13 mouse cellular contexts compared by ENCODE assay signal in the genomic region with DNA sequence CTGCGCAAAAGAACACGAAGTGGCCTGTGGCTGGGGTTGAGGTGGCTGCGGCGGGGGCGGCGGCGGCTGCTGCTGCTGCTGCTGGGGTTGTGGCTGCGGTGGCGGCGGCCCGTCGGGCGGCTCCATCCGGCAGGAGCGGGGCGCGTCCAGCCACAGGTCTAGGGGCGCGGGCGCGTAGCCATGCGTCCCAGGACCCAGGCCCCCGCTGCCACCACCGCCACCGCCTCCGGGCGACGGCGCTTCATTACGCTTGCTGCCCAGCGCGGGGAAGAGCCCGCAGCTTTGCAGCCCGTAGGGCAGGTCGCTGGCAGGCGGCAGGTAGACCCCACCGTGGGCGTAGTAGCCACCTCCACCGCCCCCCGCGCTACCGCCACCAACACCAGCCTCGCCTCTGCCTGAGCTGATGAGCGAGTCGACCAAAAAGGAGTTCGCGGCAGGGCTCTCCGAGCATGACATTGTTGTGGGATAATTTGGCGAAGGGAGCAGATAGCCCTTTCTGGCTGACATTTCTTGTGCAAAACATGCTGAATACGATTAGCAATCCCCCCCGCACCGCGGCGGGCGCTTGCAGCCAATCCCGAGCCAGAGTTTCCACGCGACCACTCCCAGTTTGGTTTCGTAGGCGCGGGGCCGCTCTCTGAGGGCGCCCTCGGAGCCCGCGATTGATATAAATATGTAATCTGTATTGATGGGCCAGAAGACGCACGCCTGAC. TPM values are rescaled to one million over a fixed set of nuclear protein-coding genes. Genes with fewer than 3 reads are reported as not detected.
DNase-seq lines count a peak whose midpoint lies in the region; ATAC-seq and TF ChIP-seq lines count a peak whose summit lies in the region.
"Had no signal": no experiment of that assay in that cellular context is flagged by ENCODE, and none has a peak within 500 bp of the region (broad histone marks: within the 10 kb centered on the region; RNA-seq: fewer than 3 reads in every experiment).

No protein-coding gene starts in this region.

- 1% methylated on average over 67 of the region's 68 CpGs for WGBS in heart, embryonic 13.5 days
- 1% methylated on average over 65 of the region's 68 CpGs for WGBS in intestine, embryonic 16.5 days
- 3% methylated on average over 52 of the region's 68 CpGs for WGBS in liver, postnatal 0 days (ENCODE audit: insufficient replicate concordance)
- 2% methylated on average over 67 of the region's 68 CpGs for WGBS in midbrain, embryonic 14.5 days

- no peak for TF ChIP-seq CTCF in Patski (IDR thresholded peaks at IDR 0.05)
- no peak for TF ChIP-seq CTCF in liver, postnatal 0 days (IDR thresholded peaks at IDR 0.05; ENCODE audit: low read depth)

- no peaks in the 10 kb centered on the region for H3K9me3 ChIP-seq in heart, embryonic 13.5 days
- H3K9me3 ChIP-seq in intestine, embryonic 16.5 days (ENCODE audit: control insufficient read depth, low read length), result no peaks in the 10 kb centered on the region
- no peaks in the 10 kb centered on the region for H3K9me3 ChIP-seq in liver, postnatal 0 days (ENCODE audit: low read length)
- H3K9me3 ChIP-seq in midbrain, embryonic 14.5 days (ENCODE audit: control insufficient read depth, low read length), result no peaks in the 10 kb centered on the region
- H3K9me3 ChIP-seq: liver, embryonic 15.5 days had no signal

- H3K9ac ChIP-seq in heart, embryonic 13.5 days, result no peak overlapping the region
- peak overlapping the region; percentile 37 for H3K9ac ChIP-seq in intestine, embryonic 16.5 days (ENCODE audit: low read depth, low read length)
- no peak overlapping the region for H3K9ac ChIP-seq in liver, postnatal 0 days (replicated peaks)
- H3K9ac ChIP-seq in midbrain, embryonic 14.5 days (replicated peaks; ENCODE audit: low read length), result no peak overlapping the region
- H3K9ac ChIP-seq: liver, embryonic 15.5 days had no signal

- H3K36me3 ChIP-seq in heart, embryonic 13.5 days, result no peaks in the 10 kb centered on the region
- H3K36me3 ChIP-seq in intestine, embryonic 16.5 days (ENCODE audit: control insufficient read depth, insufficient read depth, low read length), result no peaks in the 10 kb centered on the region
- no peaks in the 10 kb centered on the region for H3K36me3 ChIP-seq in liver, postnatal 0 days (replicated peaks; ENCODE audit: insufficient read depth, low read length)
- no peaks in the 10 kb centered on the region for H3K36me3 ChIP-seq in midbrain, embryonic 14.5 days (ENCODE audit: control insufficient read depth, insufficient read depth, low read length)
- H3K36me3 ChIP-seq: liver, embryonic 15.5 days had no signal

- in situ Hi-C loops in Patski (cut with MboI; ENCODE audit: low pct_unique_long_range_greater_than_20kb), result loop anchor here (25.0 kb wide), 1 partner anchor 1247 kb away; no protein-coding TSS in a partner anchor

- peak overlapping the region; percentile 11; the same call in 1 of the 2 replicates for H3K4me2 ChIP-seq in heart, embryonic 13.5 days
- H3K4me2 ChIP-seq in intestine, embryonic 16.5 days (ENCODE audit: low read depth, low read length), result 0 out of 2 replicates have a peak overlapping the region, but pooled peaks have one; percentile 3
- H3K4me2 ChIP-seq in liver, postnatal 0 days (ENCODE audit: low read depth, low read length), result no peak overlapping the region
- H3K4me2 ChIP-seq in midbrain, embryonic 14.5 days (ENCODE audit: low read length), result no peak overlapping the region
- H3K4me2 ChIP-seq: liver, embryonic 15.5 days had no signal

- no peak for DNase-seq in heart, postnatal 4 days
- DNase-seq in Patski (ENCODE audit: low read depth, low spot score), result no peak
- DNase-seq in liver, postnatal 0 days, result no peak
- DNase-seq in adrenal gland, postnatal 10 days, result no peak
- no peak for DNase-seq in cerebellum, adult 18-20 months
- DNase-seq in midbrain, embryonic 14.5 days, result no peak

- peak overlapping the region; percentile 23 for H3K4me3 ChIP-seq in heart, embryonic 13.5 days
- H3K4me3 ChIP-seq in intestine, embryonic 16.5 days (ENCODE audit: low read length), result peak overlapping the region; percentile 35
- H3K4me3 ChIP-seq in liver, postnatal 0 days (ENCODE audit: low read depth, low read length), result 0 out of 2 replicates have a peak overlapping the region, but pooled peaks have one; percentile 6
- no peak overlapping the region for H3K4me3 ChIP-seq in midbrain, embryonic 14.5 days (replicated peaks; ENCODE audit: low read depth, low read length)
- H3K4me3 ChIP-seq: liver, embryonic 15.5 days had no signal

- no peak for ATAC-seq in heart, embryonic 13.5 days (ENCODE audit: extremely low read depth, insufficient number of reproducible peaks, low FRiP score, low TSS enrichment)
- ATAC-seq in Patski, result peak; percentile 10
- ATAC-seq in intestine, embryonic 16.5 days, result no peak
- no peak for ATAC-seq in liver, postnatal 0 days
- no peak for ATAC-seq in midbrain, embryonic 14.5 days (ENCODE audit: low FRiP score, low TSS enrichment)

- no peak for TF ChIP-seq EP300 in liver, postnatal 0 days (IDR thresholded peaks at IDR 0.05; ENCODE audit: low read depth)

- H3K27ac ChIP-seq in heart, embryonic 13.5 days (replicated peaks), result no peak overlapping the region
- peak overlapping the region; percentile 34; the same call in 1 of the 2 replicates for H3K27ac ChIP-seq in intestine, embryonic 16.5 days (ENCODE audit: low read length)
- H3K27ac ChIP-seq in liver, postnatal 0 days (ENCODE audit: low read depth), result no peak overlapping the region
- H3K27ac ChIP-seq in midbrain, embryonic 14.5 days (replicated peaks; ENCODE audit: low read depth, low read length), result no peak overlapping the region
- H3K27ac ChIP-seq: liver, embryonic 15.5 days had no signal

- POLR2A ChIA-PET in Patski (lab: Charles Lee), result interaction anchor here (1.9 to 37.4 kb wide), 4 partner anchors 4 to 73 kb away, joined by 8 to 778 read pairs (median 578); a partner anchor contains a TSS

- CTCF ChIA-PET in Patski (lab: Charles Lee), result interaction anchor here (0.9 to 1.6 kb wide), 4 partner anchors 11 to 233 kb away, joined by 3 to 4 read pairs (median 3); a partner anchor contains a TSS

- H3K27me3 ChIP-seq in heart, embryonic 13.5 days (replicated peaks), result peaks cover 98% of the 10 kb centered on the region
- no peaks in the 10 kb centered on the region for H3K27me3 ChIP-seq in Patski
- H3K27me3 ChIP-seq in intestine, embryonic 16.5 days (replicated peaks; ENCODE audit: control insufficient read depth, insufficient read depth, low read length), result peaks cover 76% of the 10 kb centered on the region
- H3K27me3 ChIP-seq in liver, postnatal 0 days (ENCODE audit: insufficient read depth, low read length), result peaks cover 99% of the 10 kb centered on the region
- peaks cover 97% of the 10 kb centered on the region for H3K27me3 ChIP-seq in midbrain, embryonic 14.5 days (ENCODE audit: control insufficient read depth, insufficient read depth, low read length)

- peaks cover 5% of the 10 kb centered on the region; the same call in 1 of the 2 replicates for H3K4me1 ChIP-seq in heart, embryonic 13.5 days
- no peaks in the 10 kb centered on the region for H3K4me1 ChIP-seq in intestine, embryonic 16.5 days (ENCODE audit: control insufficient read depth, insufficient read depth, low read length)
- 0 out of 2 replicates have a peak, but pooled peaks cover 2% of the 10 kb centered on the region for H3K4me1 ChIP-seq in liver, postnatal 0 days (ENCODE audit: insufficient read depth)
- H3K4me1 ChIP-seq in midbrain, embryonic 14.5 days (ENCODE audit: control insufficient read depth, insufficient read depth, low read length), result no peaks in the 10 kb centered on the region
- H3K4me1 ChIP-seq: liver, embryonic 15.5 days had no signal

RNA-seq across cellular contexts. Expression of a gene that starts 3.7 kb away (rescaled TPM):
- polyA plus RNA-seq in heart, embryonic 13.5 days (2015; fragmentation: Nextera tagmentation; extraction: Ambion mirVana), result 0.10 and 0.17 TPM in 2 replicates
- total RNA-seq in heart, postnatal 4 days (2021), result not detected
- polyA plus RNA-seq in Patski (2021), result 76.7 TPM
- polyA plus RNA-seq in intestine, embryonic 16.5 days (2015; fragmentation: Nextera tagmentation; extraction: Ambion mirVana), result 3.0 and 3.2 TPM in 2 replicates
- 0.11 and 0.26 TPM in 2 replicates for polyA plus RNA-seq in liver, postnatal 0 days (2015; fragmentation: Nextera tagmentation; extraction: Ambion mirVana)
- total RNA-seq in adrenal gland, postnatal 10 days (2021), result 1 to 10 TPM; 3.0 to 4.4 TPM
- not detected in 2 replicates for polyA plus RNA-seq in midbrain, embryonic 14.5 days (2014; fragmentation: Nextera tagmentation; extraction: Ambion mirVana)
- total RNA-seq: heart, postnatal 14 days had no signal
- polyA plus RNA-seq: brain, embryonic 14.5 days had no signal

RNA-seq across cellular contexts. Expression of a gene that starts 6.1 kb away (rescaled TPM):
- 0.09 TPM in 1 of 2 replicates, not detected in the other for polyA plus RNA-seq in heart, embryonic 13.5 days (2015; fragmentation: Nextera tagmentation; extraction: Ambion mirVana)
- not detected for total RNA-seq in heart, postnatal 4 days (2021)
- 104 TPM for polyA plus RNA-seq in Patski (2021)
- 8.6 and 10.0 TPM in 2 replicates for polyA plus RNA-seq in intestine, embryonic 16.5 days (2015; fragmentation: Nextera tagmentation; extraction: Ambion mirVana)
- polyA plus RNA-seq in liver, postnatal 0 days (2015; fragmentation: Nextera tagmentation; extraction: Ambion mirVana), result not detected in 2 replicates
- total RNA-seq in adrenal gland, postnatal 10 days (2021), result 1 to 10 TPM in 1 of 2 experiments, under 1 TPM in 1; 0.42 to 1.5 TPM
- not detected in 2 replicates for polyA plus RNA-seq in midbrain, embryonic 14.5 days (2014; fragmentation: Nextera tagmentation; extraction: Ambion mirVana)
- total RNA-seq: heart, postnatal 14 days had no signal
- polyA plus RNA-seq: embryonic facial prominence, embryonic 11.5 days had no signal

RNA-seq across cellular contexts. Expression of a gene that starts 11.0 kb away (rescaled TPM):
- polyA plus RNA-seq in heart, embryonic 13.5 days (2015; fragmentation: Nextera tagmentation; extraction: Ambion mirVana), result not detected in 2 replicates
- not detected for total RNA-seq in heart, postnatal 4 days (2021)
- 19.3 TPM for polyA plus RNA-seq in Patski (2021)
- polyA plus RNA-seq in intestine, embryonic 16.5 days (2015; fragmentation: Nextera tagmentation; extraction: Ambion mirVana), result 1.4 and 1.9 TPM in 2 replicates
- not detected in 2 replicates for polyA plus RNA-seq in liver, postnatal 0 days (2015; fragmentation: Nextera tagmentation; extraction: Ambion mirVana)
- total RNA-seq in adrenal gland, postnatal 10 days (2021), result not detected
- not detected in 2 replicates for polyA plus RNA-seq in midbrain, embryonic 14.5 days (2014; fragmentation: Nextera tagmentation; extraction: Ambion mirVana)
- total RNA-seq: heart, postnatal 14 days had no signal
- polyA plus RNA-seq: brain, embryonic 14.5 days; embryonic facial prominence, embryonic 11.5 days; liver, embryonic 15.5 days; thymus, postnatal 0 days had no signal

RNA-seq across cellular contexts. Expression of a gene that starts 12.9 kb away (rescaled TPM):
- 0.46 and 0.59 TPM in 2 replicates for polyA plus RNA-seq in heart, embryonic 13.5 days (2015; fragmentation: Nextera tagmentation; extraction: Ambion mirVana)
- total RNA-seq in heart, postnatal 4 days (2021), result under 1 TPM in 1 of 2 experiments, not detected in 1; 0.20 TPM
- polyA plus RNA-seq in Patski (2021), result 51.6 TPM
- 6.0 and 8.2 TPM in 2 replicates for polyA plus RNA-seq in intestine, embryonic 16.5 days (2015; fragmentation: Nextera tagmentation; extraction: Ambion mirVana)
- 0.39 and 0.50 TPM in 2 replicates for polyA plus RNA-seq in liver, postnatal 0 days (2015; fragmentation: Nextera tagmentation; extraction: Ambion mirVana)
- total RNA-seq in adrenal gland, postnatal 10 days (2021), result 10 to 100 TPM; 21.5 to 26.6 TPM
- not detected in 2 replicates for polyA plus RNA-seq in midbrain, embryonic 14.5 days (2014; fragmentation: Nextera tagmentation; extraction: Ambion mirVana)

RNA-seq across cellular contexts. Expression of a gene that starts 21.4 kb away (rescaled TPM):
- not detected in 2 replicates for polyA plus RNA-seq in heart, embryonic 13.5 days (2015; fragmentation: Nextera tagmentation; extraction: Ambion mirVana)
- total RNA-seq in heart, postnatal 4 days (2021), result not detected
- polyA plus RNA-seq in Patski (2021), result 8.7 TPM
- polyA plus RNA-seq in intestine, embryonic 16.5 days (2015; fragmentation: Nextera tagmentation; extraction: Ambion mirVana), result not detected in 2 replicates
- not detected in 2 replicates for polyA plus RNA-seq in liver, postnatal 0 days (2015; fragmentation: Nextera tagmentation; extraction: Ambion mirVana)
- total RNA-seq in adrenal gland, postnatal 10 days (2021), result 1 to 10 TPM in 1 of 2 experiments, under 1 TPM in 1; 0.91 to 1.5 TPM
- polyA plus RNA-seq in midbrain, embryonic 14.5 days (2014; fragmentation: Nextera tagmentation; extraction: Ambion mirVana), result not detected in 2 replicates
- total RNA-seq: heart, postnatal 14 days had no signal
- polyA plus RNA-seq: brain, embryonic 14.5 days; liver, embryonic 15.5 days; thymus, postnatal 0 days had no signal

Comparison
In these comparisons a context has a peak if more than half of its experiments do, and no peak if none do; other contexts are left out.
1. H3K4me2 ChIP-seq: peak in heart, embryonic 13.5 days (single experiment) and intestine, embryonic 16.5 days (single experiment); none in liver, postnatal 0 days (single experiment) and midbrain, embryonic 14.5 days (single experiment).
2. RNA of a gene that starts 3.7 kb away (polyA plus RNA-seq): 76.7 TPM in Patski (single experiment); 3.0 to 3.2 TPM in intestine, embryonic 16.5 days, 0.11 to 0.26 TPM in liver, postnatal 0 days, 0.10 to 0.17 TPM in heart, embryonic 13.5 days and not detected in midbrain, embryonic 14.5 days; every median in the first group is over 10 times any median in the second.